Mouse (Mus musculus) heart, embryonic 15.5 days (tissue): ENCODE measurements around the gene Stra6. TPM values are rescaled to one million over a fixed set of nuclear protein-coding genes. Genes with fewer than 3 reads are reported as not detected.

Experiments
- ATAC-seq: fragments of 200-750 bp; cut with Nextera tagmentation; replicated peaks from 2 replicates; pipeline ENCODE4 v1.8.0; 2017; ENCODE audit warnings: low read depth, moderate TSS enrichment; ENCODE audit not compliant: insufficient number of reproducible peaks, insufficient read depth, low FRiP score
- H3K27ac ChIP-seq: fragments of 300-500 bp; sonication (generic); 2 replicates; pipeline ENCODE4 v1.5.1; 2015; ENCODE audit warnings: mild to moderate bottlenecking, inconsistent platforms
- H3K27me3 ChIP-seq: fragments of 300-500 bp; sonication (generic); 2 replicates; pipeline ENCODE4 v1.6.1; 2015; ENCODE audit warnings: inconsistent platforms
- H3K36me3 ChIP-seq: fragments of 300-500 bp; sonication (generic); 2 replicates; pipeline ENCODE4 v1.6.1; 2015; ENCODE audit warnings: mild to moderate bottlenecking, inconsistent platforms
- H3K4me1 ChIP-seq: fragments of 300-500 bp; sonication (generic); replicated peaks from 2 replicates; pipeline ENCODE4 v1.6.1; 2015; ENCODE audit warnings: inconsistent platforms
- H3K4me2 ChIP-seq: fragments of 300-500 bp; sonication (generic); 2 replicates; pipeline ENCODE4 v1.6.1; 2015; ENCODE audit warnings: inconsistent platforms, mild to moderate bottlenecking, moderate library complexity
- H3K4me3 ChIP-seq: fragments of 300-500 bp; sonication (generic); 2 replicates; pipeline ENCODE4 v1.5.1; 2015; ENCODE audit warnings: mild to moderate bottlenecking, inconsistent platforms
- H3K9ac ChIP-seq: fragments of 300-500 bp; sonication (generic); 2 replicates; pipeline ENCODE4 v1.6.1; 2015; ENCODE audit warnings: mild to moderate bottlenecking, inconsistent platforms
- H3K9me3 ChIP-seq: fragments of 300-500 bp; sonication (generic); replicated peaks from 2 replicates; pipeline ENCODE4 v1.6.1; 2016; ENCODE audit warnings: inconsistent platforms
- WGBS: fragments of 180-500 bp; shearing (Covaris S2); methylation state at CpG from one replicate; pipeline ENCODE4 v1.1.7; 2015; ENCODE audit warnings: mixed read lengths; 5-methylcytosine and 5-hydroxymethylcytosine counted together
- polyA plus RNA-seq: library from polyadenylated mRNA; unstranded; fragments of >200 nt; fragmentation: Nextera tagmentation; extraction: Ambion mirVana; gene quantifications from 2 replicates; pipeline ENCODE4 v1.2.1, GENCODE M21; 2015

Stra6 gene
- polyA plus RNA-seq, 1 experiment from 2014 or later, result 0.14 TPM

GRCm38 (mm10) chr9:58157838-58158237 lies 94.2 kb downstream of the Stra6 start:
- H3K36me3 ChIP-seq, result no peaks in the 10 kb centered on the region
- peak overlapping the region; percentile 84 for H3K27ac ChIP-seq
- peak overlapping the region; percentile 52 for H3K4me2 ChIP-seq
- H3K4me3 ChIP-seq, result peak overlapping the region; percentile 27
- no peak for ATAC-seq
- 0 out of 2 replicates have a peak overlapping the region, but pooled peaks have one; percentile 11 for H3K9ac ChIP-seq
- H3K9me3 ChIP-seq, result no peaks in the 10 kb centered on the region
- no peaks in the 10 kb centered on the region for H3K27me3 ChIP-seq
- WGBS, result 76% methylated on average over 13 of the region's 13 CpGs
- peaks cover 35% of the 10 kb centered on the region for H3K4me1 ChIP-seq

DNA sequence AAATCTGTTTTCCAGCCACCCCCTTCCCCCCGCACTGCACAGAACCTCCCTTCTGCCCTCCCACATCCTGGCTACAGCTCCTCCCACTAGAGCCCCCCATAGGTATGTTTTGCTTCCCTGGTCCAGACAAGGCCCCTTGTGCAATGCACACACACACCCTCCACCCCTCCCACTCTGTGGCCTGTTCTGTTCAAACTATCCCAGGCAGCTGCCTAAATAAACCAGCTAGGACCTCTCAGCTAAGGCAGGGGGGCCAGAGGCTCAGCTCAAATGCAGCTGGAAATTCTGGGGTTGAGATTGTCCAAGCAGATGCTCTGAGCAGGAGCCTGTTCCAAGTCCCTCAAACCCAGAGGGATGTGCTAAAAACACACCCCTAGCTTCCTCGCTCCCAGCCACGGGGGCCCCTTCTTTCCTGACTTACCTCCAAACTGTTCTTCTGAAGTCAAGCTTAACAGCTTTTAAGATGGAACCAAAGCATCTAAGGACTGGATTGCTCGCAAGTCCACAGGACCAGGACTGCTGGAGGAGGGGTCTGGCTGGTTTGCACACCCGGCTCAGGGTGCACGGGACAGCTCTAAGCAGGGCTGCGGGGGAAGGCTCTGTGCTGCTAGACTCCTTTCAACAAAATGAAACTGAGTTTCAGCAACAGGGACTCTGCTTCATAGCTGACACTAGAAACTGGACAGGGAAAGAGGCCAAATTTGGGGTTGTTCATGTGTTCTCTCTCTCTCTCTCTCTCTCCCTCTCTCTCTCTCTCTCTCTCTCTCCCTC lies 95.1 kb downstream of the Stra6 start:
- no peaks in the 10 kb centered on the region for H3K36me3 ChIP-seq
- H3K4me2 ChIP-seq, result peak overlapping the region; percentile 52
- H3K27ac ChIP-seq, result peak overlapping the region; percentile 84
- ATAC-seq, result peak; percentile 60
- H3K4me3 ChIP-seq, result peak overlapping the region; percentile 27; the same call in 1 of the 2 replicates
- H3K9me3 ChIP-seq, result no peaks in the 10 kb centered on the region
- H3K4me1 ChIP-seq, result peaks cover 35% of the 10 kb centered on the region
- H3K9ac ChIP-seq, result no peak overlapping the region
- H3K27me3 ChIP-seq, result no peaks in the 10 kb centered on the region
- 25% methylated on average over 7 of the region's 7 CpGs for WGBS

DNA sequence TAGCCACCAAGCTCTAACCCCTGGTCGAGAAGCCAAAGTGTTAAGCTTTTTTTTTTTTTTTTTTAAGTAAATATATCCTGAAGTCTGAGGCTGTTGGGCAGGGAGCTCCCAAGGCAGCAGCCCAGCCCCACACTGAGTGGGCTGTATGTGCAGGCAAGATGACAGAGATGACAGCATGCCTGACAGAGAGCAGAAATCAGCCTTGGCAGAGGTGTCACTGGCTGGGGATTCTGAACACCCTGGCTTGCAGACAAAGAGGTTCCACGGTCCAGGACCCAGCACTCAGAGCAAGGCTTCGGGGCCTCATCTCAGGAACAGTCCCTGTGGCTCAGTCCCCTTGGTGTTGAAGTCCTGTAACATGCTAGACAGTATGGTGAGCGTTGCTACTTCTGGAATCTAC lies 96.3 kb downstream of the Stra6 start:
- H3K36me3 ChIP-seq, result no peaks in the 10 kb centered on the region
- no peak overlapping the region for H3K9ac ChIP-seq
- H3K27me3 ChIP-seq, result no peaks in the 10 kb centered on the region
- H3K4me3 ChIP-seq, result no peak overlapping the region
- H3K4me2 ChIP-seq, result no peak overlapping the region
- 0 out of 2 replicates have a peak, but pooled peaks have one; percentile 37 for ATAC-seq
- H3K9me3 ChIP-seq, result no peaks in the 10 kb centered on the region
- whole genome bisulfite sequencing, result 18% methylated on average over 4 of the region's 4 CpGs
- peaks cover 32% of the 10 kb centered on the region for H3K4me1 ChIP-seq
- peak overlapping the region; percentile 84 for H3K27ac ChIP-seq

GRCm38 (mm10) chr9:58160315-58160714 lies 96.7 kb downstream of the Stra6 start:
- Histone ChIP-seq H3K27ac (peak overlapping the region; percentile 84), H3K9ac (no peak overlapping the region), H3K4me2 (no peak overlapping the region), H3K4me1 (peaks cover 27% of the 10 kb centered on the region), H3K27me3 (no peaks in the 10 kb centered on the region), H3K9me3 (no peaks in the 10 kb centered on the region), H3K4me3 (no peak overlapping the region), H3K36me3 (no peaks in the 10 kb centered on the region)
- WGBS, result 56% methylated on average over 5 of the region's 5 CpGs
- no peak for ATAC-seq

DNA sequence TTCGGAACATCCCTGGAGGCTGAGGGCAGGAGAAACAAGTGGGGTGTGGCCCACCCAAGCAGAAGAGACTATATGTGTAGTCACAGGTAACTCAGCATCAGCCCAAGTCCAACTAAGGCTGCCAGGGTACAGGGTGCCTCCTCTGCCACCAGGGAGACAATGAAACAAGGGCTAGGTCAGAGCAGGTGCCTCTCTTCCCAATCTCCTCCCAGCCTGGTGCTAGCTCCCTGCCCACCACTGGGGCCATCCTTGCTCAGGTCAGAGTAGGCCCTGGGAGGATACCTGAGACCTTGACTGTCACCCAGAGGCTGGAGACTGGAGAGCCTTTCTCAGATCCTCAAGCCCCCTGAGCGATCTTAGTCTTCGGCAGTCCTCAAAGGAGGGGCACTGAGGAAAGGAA lies 98.6 kb downstream of the Stra6 start:
- H3K4me3 ChIP-seq, result no peak overlapping the region
- H3K36me3 ChIP-seq, result no peaks in the 10 kb centered on the region
- H3K9me3 ChIP-seq, result no peaks in the 10 kb centered on the region
- no peak overlapping the region for H3K27ac ChIP-seq
- WGBS, result 87% methylated on average over 3 of the region's 3 CpGs
- H3K4me2 ChIP-seq, result no peak overlapping the region
- no peak overlapping the region for H3K9ac ChIP-seq
- no peak for ATAC-seq
- peaks cover 21% of the 10 kb centered on the region for H3K4me1 ChIP-seq
- no peaks in the 10 kb centered on the region for H3K27me3 ChIP-seq

DNA sequence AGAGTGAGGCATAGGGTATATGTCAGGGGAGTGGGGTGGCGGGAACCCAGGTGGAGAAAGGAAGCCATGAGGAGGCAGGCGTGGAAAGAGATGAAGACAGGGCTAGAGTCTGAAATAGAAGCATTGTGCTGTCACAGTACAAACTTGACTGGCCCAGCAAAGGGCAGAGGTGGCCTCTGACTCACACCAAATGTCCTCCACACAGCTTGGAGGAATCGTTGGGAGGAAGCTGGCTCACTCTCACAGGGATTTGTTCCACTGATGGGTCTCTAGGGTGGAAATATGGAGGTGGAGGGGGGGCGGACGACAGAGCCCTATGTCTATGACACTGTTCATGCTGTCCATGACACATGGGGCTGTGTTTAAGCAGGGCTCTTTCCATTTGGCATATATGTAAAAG lies 99.6 kb downstream of the Stra6 start:
- Histone ChIP-seq H3K9ac (no peak overlapping the region), H3K4me1 (peaks cover 21% of the 10 kb centered on the region), H3K4me3 (no peak overlapping the region), H3K36me3 (no peaks in the 10 kb centered on the region), H3K4me2 (no peak overlapping the region), H3K9me3 (no peaks in the 10 kb centered on the region), H3K27ac (no peak overlapping the region), H3K27me3 (no peaks in the 10 kb centered on the region)
- no peak for ATAC-seq
- WGBS, result 54% methylated on average over 5 of the region's 5 CpGs

- H3K27me3 ChIP-seq, result no peaks in the 10 kb centered on the region
- no peaks in the 10 kb centered on the region for H3K4me1 ChIP-seq
- no peaks in the 10 kb centered on the region for H3K9me3 ChIP-seq
- no peak overlapping the region for H3K27ac ChIP-seq
- no peak for ATAC-seq
- 84% methylated on average over 1 of the region's 1 CpGs for WGBS
- no peak overlapping the region for H3K4me2 ChIP-seq
- H3K9ac ChIP-seq, result no peak overlapping the region
- H3K4me3 ChIP-seq, result no peak overlapping the region
- no peaks in the 10 kb centered on the region for H3K36me3 ChIP-seq
Observed at GRCm38 (mm10) chr9:58165779-58166178, 102.2 kb downstream of the Stra6 start.

GRCm38 (mm10) chr9:58168880-58169279 lies 105.3 kb downstream of the Stra6 start:
- H3K36me3 ChIP-seq, result no peaks in the 10 kb centered on the region
- no peak overlapping the region for H3K4me2 ChIP-seq
- no peaks in the 10 kb centered on the region for H3K4me1 ChIP-seq
- no peaks in the 10 kb centered on the region for H3K27me3 ChIP-seq
- no peak overlapping the region for H3K27ac ChIP-seq
- ATAC-seq, result no peak
- H3K9me3 ChIP-seq, result no peaks in the 10 kb centered on the region
- H3K9ac ChIP-seq, result no peak overlapping the region
- H3K4me3 ChIP-seq, result no peak overlapping the region
- 71% methylated on average over 3 of the region's 3 CpGs for WGBS

GRCm38 (mm10) chr9:58169426-58169825 lies 105.8 kb downstream of the Stra6 start:
- Histone ChIP-seq H3K9ac (no peak overlapping the region), H3K4me3 (no peak overlapping the region), H3K4me1 (no peaks in the 10 kb centered on the region), H3K9me3 (no peaks in the 10 kb centered on the region), H3K27me3 (no peaks in the 10 kb centered on the region), H3K36me3 (no peaks in the 10 kb centered on the region), H3K27ac (no peak overlapping the region), H3K4me2 (no peak overlapping the region)
- WGBS, result 80% methylated on average over 6 of the region's 6 CpGs
- no peak for ATAC-seq

GRCm38 (mm10) chr9:58172863-58173262 lies 109.3 kb downstream of the Stra6 start:
- H3K4me2 ChIP-seq, result no peak overlapping the region
- no peaks in the 10 kb centered on the region for H3K9me3 ChIP-seq
- 0 out of 2 replicates have a peak, but pooled peaks cover 6% of the 10 kb centered on the region for H3K4me1 ChIP-seq
- no peak for ATAC-seq
- no peaks in the 10 kb centered on the region for H3K27me3 ChIP-seq
- H3K4me3 ChIP-seq, result no peak overlapping the region
- 65% methylated on average over 2 of the region's 2 CpGs for WGBS
- no peaks in the 10 kb centered on the region for H3K36me3 ChIP-seq
- no peak overlapping the region for H3K27ac ChIP-seq
- no peak overlapping the region for H3K9ac ChIP-seq

DNA sequence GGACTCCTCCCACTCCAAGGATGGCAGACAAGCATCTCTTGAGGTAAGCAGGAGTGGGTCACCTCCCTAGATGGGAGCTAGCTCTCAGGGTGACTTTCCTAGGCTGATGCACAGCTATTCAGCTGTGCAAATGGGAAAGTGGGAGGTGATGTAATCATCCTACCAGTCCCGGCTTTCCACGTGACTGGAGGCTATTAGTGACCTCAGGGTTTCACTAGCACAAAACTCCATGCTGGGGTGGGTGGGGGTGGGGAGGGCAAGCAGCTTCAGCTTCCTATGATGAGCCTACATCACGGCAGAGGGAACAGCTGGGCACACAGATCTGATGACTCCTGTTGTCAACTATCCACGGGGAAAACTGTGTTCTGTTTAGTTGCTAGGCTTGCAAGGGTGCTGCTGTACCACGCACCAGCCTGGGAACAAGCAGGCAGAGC lies 111.2 kb downstream of the Stra6 start:
- Histone ChIP-seq H3K4me1 (0 out of 2 replicates have a peak, but pooled peaks cover 6% of the 10 kb centered on the region), H3K9me3 (no peaks in the 10 kb centered on the region), H3K9ac (no peak overlapping the region), H3K27ac (no peak overlapping the region), H3K4me2 (no peak overlapping the region), H3K4me3 (no peak overlapping the region), H3K36me3 (no peaks in the 10 kb centered on the region), H3K27me3 (no peaks in the 10 kb centered on the region)
- no peak for ATAC-seq
- 26% methylated on average over 5 of the region's 5 CpGs for WGBS
